Mouse (Mus musculus) C2C12 (cell line): ENCODE measurements around the gene Gm9821. TPM values are rescaled to one million over a fixed set of nuclear protein-coding genes. Genes with fewer than 3 reads are reported as not detected.
A peak's percentile ranks its signal among the peaks of the same experiment; 100 is the strongest.

ENCODE experiments used
- H3K27me3 ChIP-seq: one replicate; pipeline ENCODE4 v1.6.1; 2011; ENCODE audit not compliant: control insufficient read depth, insufficient read depth, insufficient read length
- H3K36me3 ChIP-seq: one replicate; pipeline ENCODE4 v1.6.1; 2011; ENCODE audit not compliant: control insufficient read depth, insufficient read depth
- H3K4me3 ChIP-seq: one replicate; pipeline ENCODE4 v1.5.1; 2011; ENCODE audit warnings: mild to moderate bottlenecking, control low read depth; ENCODE audit not compliant: poor library complexity, insufficient read depth, severe bottlenecking
- H3K79me2 ChIP-seq: one replicate; pipeline ENCODE4 v1.6.1; 2011; ENCODE audit not compliant: control insufficient read depth, insufficient read depth
- H3K79me3 ChIP-seq: one replicate; pipeline ENCODE4 v1.6.1; 2011; ENCODE audit warnings: low read depth, control low read depth
- H3ac ChIP-seq: one replicate; pipeline ENCODE3; 2011; ENCODE audit warnings: low read depth; ENCODE audit not compliant: control insufficient read depth, insufficient read length
- CEBPB ChIP-seq: IDR thresholded peaks from one replicate; pipeline ENCODE4 v1.6.1; 2011; ENCODE audit warnings: low read depth, mild to moderate bottlenecking, control low read depth, moderate library complexity
- CTCF ChIP-seq: IDR thresholded peaks from one replicate; pipeline ENCODE4 v1.5.1; 2011; ENCODE audit not compliant: control insufficient read depth, insufficient read depth, insufficient read length
- FOSL1 ChIP-seq: IDR thresholded peaks from one replicate; pipeline ENCODE4 v1.8.0; 2011; ENCODE audit warnings: mild to moderate bottlenecking, low read length; ENCODE audit not compliant: poor library complexity, insufficient read depth, severe bottlenecking
- MAX ChIP-seq: IDR thresholded peaks from one replicate; pipeline ENCODE4 v1.6.1; 2011; ENCODE audit warnings: mild to moderate bottlenecking, control low read depth
- MYOD1 ChIP-seq: IDR thresholded peaks from one replicate; pipeline ENCODE4 v1.6.1; 2011; ENCODE audit warnings: low read depth; ENCODE audit not compliant: control insufficient read depth, insufficient read length
- MYOG ChIP-seq: IDR thresholded peaks from one replicate; pipeline ENCODE4 v1.6.1; 2011; ENCODE audit not compliant: control insufficient read depth, insufficient read length; ENCODE audit errors: extremely low read depth
- USF1 ChIP-seq: IDR thresholded peaks from one replicate; pipeline ENCODE4 v1.6.1; 2011; ENCODE audit warnings: low read depth, mild to moderate bottlenecking, control low read depth, moderate library complexity
- polyA plus RNA-seq: library from polyadenylated mRNA; unstranded; fragments of >200 nt; fragmentation: generic; extraction: Trizol; gene quantifications from one replicate; pipeline ENCODE4 v1.2.1, GENCODE M21; 2012; ENCODE audit warnings: missing spikeins

The Gm9821 gene
- polyA plus RNA-seq, 1 experiment, result 0.43 TPM

GRCm38 (mm10) chr2:91923415-91924337 lies 21.8 kb upstream of the Gm9821 start:
- Histone ChIP-seq H3ac (no peak overlapping the region), H3K27me3 (peaks cover 16% of the 10 kb centered on the region), H3K36me3 (no peaks in the 10 kb centered on the region), H3K4me3 (no peak overlapping the region), H3K79me2 (no peaks in the 10 kb centered on the region), H3K79me3 (no peaks in the 10 kb centered on the region)
- TF ChIP-seq MYOD1 (no peak), CTCF (peak; percentile 89), CEBPB (no peak)

GRCm38 (mm10) chr2:91924726-91925125 lies 20.8 kb upstream of the Gm9821 start:
- Histone ChIP-seq H3K79me2 (no peaks in the 10 kb centered on the region), H3K36me3 (no peaks in the 10 kb centered on the region), H3K79me3 (no peaks in the 10 kb centered on the region), H3K4me3 (no peak overlapping the region), H3ac (no peak overlapping the region), H3K27me3 (peaks cover 16% of the 10 kb centered on the region)
- TF ChIP-seq MYOD1 (no peak), CTCF (no peak), MAX (no peak), USF1 (no peak), MYOG (no peak), CEBPB (no peak), FOSL1 (no peak)

- H3K27me3 ChIP-seq, result peaks cover 16% of the 10 kb centered on the region
- TF ChIP-seq USF1, result no peak
- TF ChIP-seq FOSL1, result no peak
- no peak for TF ChIP-seq MYOG
- TF ChIP-seq MYOD1, result no peak
- TF ChIP-seq CEBPB, result no peak
- no peak for TF ChIP-seq MAX
- TF ChIP-seq CTCF, result no peak
- H3K36me3 ChIP-seq, result no peaks in the 10 kb centered on the region
- no peaks in the 10 kb centered on the region for H3K79me2 ChIP-seq
- no peaks in the 10 kb centered on the region for H3K79me3 ChIP-seq
- H3K4me3 ChIP-seq, result no peak overlapping the region
- no peak overlapping the region for H3ac ChIP-seq
These were observed 20.1 kb upstream of the Gm9821 start for GRCm38 (mm10) chr2:91925442-91925841.

GRCm38 (mm10) chr2:91926949-91927348 lies 18.6 kb upstream of the Gm9821 start, which contains the start of gene Chrm4:
TSS of gene Chrm4 (plus strand) at chr2:91927249.
- H3K4me3 ChIP-seq, result no peak within 1 kb of the TSS
- no peaks in the 10 kb centered on the region for H3K79me3 ChIP-seq
- TF ChIP-seq MYOG, result no peak
- no peak for TF ChIP-seq FOSL1
- TF ChIP-seq MYOD1, result no peak
- H3K79me2 ChIP-seq, result no peaks in the 10 kb centered on the region
- H3K27me3 ChIP-seq, result peaks cover 16% of the 10 kb centered on the region
- no peaks in the 10 kb centered on the region for H3K36me3 ChIP-seq
- H3ac ChIP-seq, result no peak within 1 kb of the TSS

GRCm38 (mm10) chr2:91927826-91928533 lies 17.5 kb upstream of the Gm9821 start:
- Histone ChIP-seq H3ac (no peak overlapping the region), H3K79me2 (no peaks in the 10 kb centered on the region), H3K36me3 (peaks cover 1% of the 10 kb centered on the region), H3K79me3 (no peaks in the 10 kb centered on the region), H3K27me3 (peaks cover 8% of the 10 kb centered on the region), H3K4me3 (no peak overlapping the region)
- TF ChIP-seq FOSL1 (no peak), CEBPB (no peak), MYOG (no peak), CTCF (no peak), MAX (no peak), MYOD1 (no peak), USF1 (no peak)
